Mouse (Mus musculus) megakaryocyte, embryonic 14.5 days (primary cell): ENCODE data around the gene Alyref2. TPM values are rescaled to one million over a fixed set of nuclear protein-coding genes. Genes with fewer than 3 reads are reported as not detected.
A peak's percentile ranks its signal among the peaks of the same experiment; 100 is the strongest.
"Not testable (repeated sequence)": the region's sequence is repeated elsewhere in the genome, so short reads cannot be mapped to it uniquely, and the experiment has no call there.

Experiments
- H3K27me3 ChIP-seq: replicated peaks from 2 replicates; pipeline ENCODE3; 2012; ENCODE audit warnings: inconsistent platforms
- H3K36me3 ChIP-seq: replicated peaks from 2 replicates; pipeline ENCODE3; 2012; ENCODE audit warnings: low read length, inconsistent platforms, mixed read lengths
- H3K4me1 ChIP-seq: 2 replicates; pipeline ENCODE4 v1.6.1; 2012; ENCODE audit warnings: inconsistent platforms
- H3K4me3 ChIP-seq: replicated peaks from 2 replicates; pipeline ENCODE3; 2012; ENCODE audit warnings: moderate library complexity, mild to moderate bottlenecking, inconsistent platforms
- H3K9me3 ChIP-seq: 2 replicates; pipeline ENCODE4 v1.6.1; 2012; ENCODE audit warnings: inconsistent platforms
- FLI1 ChIP-seq: IDR thresholded peaks from 2 replicates; pipeline ENCODE4 v1.6.1; 2012; ENCODE audit warnings: low read length, inconsistent platforms, mixed read lengths
- GATA1 ChIP-seq: IDR thresholded peaks from 3 replicates; pipeline ENCODE4 v1.6.1; 2012; ENCODE audit warnings: mixed read lengths, low read length, inconsistent platforms, borderline replicate concordance
- polyA plus RNA-seq: library from polyadenylated mRNA; stranded (reverse); fragments of >175 nt; gene quantifications from 2 replicates; pipeline ENCODE4 v1.2.3, GENCODE M21; 2012; ENCODE audit warnings: low replicate concordance; ENCODE audit not compliant: insufficient read depth

Alyref2 gene
- polyA plus RNA-seq, 1 experiment: 9.8 TPM

DNA sequence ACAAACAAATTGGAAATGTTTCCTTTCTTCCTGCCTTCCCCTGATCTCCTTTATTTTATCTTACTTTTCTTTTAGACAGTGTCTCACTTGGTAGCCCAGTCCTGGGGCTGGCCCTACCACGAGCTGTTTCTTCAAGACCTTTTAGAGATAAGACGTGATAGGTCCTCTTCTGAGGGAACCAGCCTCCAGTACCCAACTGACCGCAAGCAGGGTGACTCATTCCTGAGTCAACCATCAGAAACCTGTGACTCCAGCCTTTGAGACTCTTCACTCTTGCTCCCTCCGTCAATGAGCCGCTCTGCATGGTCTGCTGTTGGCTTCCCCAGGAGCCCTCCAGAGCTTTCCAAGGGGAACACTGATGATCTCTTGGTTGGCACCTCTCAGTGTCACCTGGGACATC is 32.4 kb upstream of the Alyref2 start:
- Histone ChIP-seq H3K9me3 (no peaks in the 10 kb centered on the region), H3K4me3 (peak overlapping the region; percentile 62)
- TF ChIP-seq FLI1 (no peak), GATA1 (no peak)

GRCm38 (mm10) chr1:171471452-171471851 is 31.8 kb upstream of the Alyref2 start:
- H3K9me3 ChIP-seq: no peaks in the 10 kb centered on the region
- H3K4me1 ChIP-seq: peaks cover 45% of the 10 kb centered on the region
- no peaks in the 10 kb centered on the region for H3K36me3 ChIP-seq
- H3K27me3 ChIP-seq: no peaks in the 10 kb centered on the region
- TF ChIP-seq FLI1: no peak
- TF ChIP-seq GATA1: no peak
- no peak overlapping the region for H3K4me3 ChIP-seq

More for the DNA sequence above, 32.4 kb upstream of the Alyref2 start:
- H3K36me3 ChIP-seq: peaks cover under 1% of the 10 kb centered on the region
- peaks cover 46% of the 10 kb centered on the region for H3K4me1 ChIP-seq
- H3K27me3 ChIP-seq: no peaks in the 10 kb centered on the region

DNA sequence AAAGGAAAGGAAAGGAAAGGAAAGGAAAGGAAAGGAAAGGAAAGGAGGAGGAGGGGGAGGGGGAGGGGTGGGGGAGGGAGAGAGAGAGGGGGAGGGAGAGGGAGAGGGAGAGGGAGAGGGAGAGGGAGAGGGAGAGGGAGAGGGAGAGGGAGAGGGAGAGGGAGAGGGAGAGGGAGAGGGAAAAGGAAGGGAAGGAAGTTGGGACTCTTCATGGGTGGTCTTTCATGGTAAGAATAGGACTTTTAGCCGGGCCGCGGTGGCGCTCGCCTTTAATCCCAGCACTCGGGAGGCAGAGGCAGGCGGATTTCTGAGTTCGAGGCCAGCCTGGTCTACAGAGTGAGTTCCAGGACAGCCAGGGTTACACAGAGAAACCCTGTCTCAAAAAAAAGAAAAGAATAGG is 31.3 kb upstream of the Alyref2 start:
- H3K27me3 ChIP-seq, H3K9me3 ChIP-seq, H3K36me3 ChIP-seq, H3K4me3 ChIP-seq: not testable (repeated sequence)
- H3K4me1 ChIP-seq: peaks cover 45% of the 10 kb centered on the region

DNA sequence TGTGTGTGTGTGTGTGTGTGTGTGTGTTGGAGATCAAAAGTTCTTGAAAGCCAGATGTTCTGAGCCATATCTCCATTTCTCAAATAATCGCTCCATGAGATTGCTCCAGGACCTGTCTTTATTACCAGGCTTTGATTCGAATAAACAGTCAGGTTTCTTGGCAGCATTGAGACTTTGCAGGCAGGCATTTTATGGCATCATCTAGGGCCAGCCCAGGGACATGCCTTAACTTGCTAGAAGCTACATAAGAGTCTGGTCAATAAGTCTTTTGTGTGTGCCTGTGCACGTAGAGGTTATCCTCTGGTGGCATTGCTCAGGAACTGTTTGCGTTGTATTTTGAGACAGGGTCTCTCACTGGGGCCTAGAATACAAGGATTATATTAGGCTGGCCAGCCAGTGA is 29.8 kb upstream of the Alyref2 start:
- no peaks in the 10 kb centered on the region for H3K27me3 ChIP-seq
- H3K9me3 ChIP-seq: no peaks in the 10 kb centered on the region
- H3K4me3 ChIP-seq: no peak overlapping the region
- H3K4me1 ChIP-seq: peaks cover 52% of the 10 kb centered on the region
- no peaks in the 10 kb centered on the region for H3K36me3 ChIP-seq
- TF ChIP-seq FLI1 (no peak), GATA1 (no peak)

- Histone ChIP-seq H3K4me3 (peak overlapping the region; percentile 42), H3K9me3 (no peaks in the 10 kb centered on the region), H3K36me3 (no peaks in the 10 kb centered on the region), H3K4me1 (peaks cover 51% of the 10 kb centered on the region), H3K27me3 (no peaks in the 10 kb centered on the region)
- TF ChIP-seq FLI1 (no peak), GATA1 (no peak)
Observed at GRCm38 (mm10) chr1:171473920-171474640, 29.2 kb upstream of the Alyref2 start.

GRCm38 (mm10) chr1:171477123-171477522 is 26.2 kb upstream of the Alyref2 start:
- Histone ChIP-seq H3K36me3 (no peaks in the 10 kb centered on the region), H3K27me3 (no peaks in the 10 kb centered on the region), H3K9me3 (no peaks in the 10 kb centered on the region), H3K4me1 (peaks cover 26% of the 10 kb centered on the region), H3K4me3 (no peak overlapping the region)
- TF ChIP-seq FLI1 (no peak), GATA1 (no peak)

DNA sequence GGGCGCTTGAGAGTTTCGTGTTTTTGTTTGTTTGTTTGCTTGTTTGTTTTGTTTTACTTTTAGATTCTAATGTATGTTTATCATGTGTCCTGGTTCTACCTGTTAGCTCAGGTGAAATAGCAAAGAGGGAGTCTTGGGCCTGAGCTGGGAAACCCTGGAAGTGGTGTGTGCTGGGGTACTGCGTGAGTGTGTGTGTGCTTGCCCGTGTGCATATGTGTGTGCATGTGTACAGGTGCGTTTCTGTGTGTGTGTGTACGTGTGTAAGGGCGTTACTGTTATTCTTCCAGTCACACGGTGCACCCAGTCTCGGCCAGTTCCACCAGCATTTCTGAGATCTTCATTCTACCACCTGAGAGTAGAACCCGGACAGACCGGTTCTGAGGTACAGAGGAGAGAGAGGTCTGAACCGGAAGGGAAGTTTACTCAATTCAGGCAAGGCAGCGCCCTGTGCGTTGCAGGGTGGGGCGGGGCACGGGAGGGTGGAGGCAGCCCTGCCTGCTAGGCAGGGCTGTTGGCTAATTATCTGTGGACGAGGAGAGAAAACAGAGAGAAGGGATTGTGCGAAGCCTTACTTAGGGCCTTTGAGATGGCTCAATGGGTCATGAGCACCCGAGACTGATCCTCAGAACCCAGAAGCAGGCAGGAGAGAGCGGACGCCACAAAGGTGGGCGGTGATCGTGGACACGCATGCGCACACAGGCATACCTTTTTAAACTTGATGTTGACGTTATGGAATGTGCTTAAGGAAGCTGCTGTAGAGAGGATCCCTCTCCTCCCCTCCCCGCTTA is 25.3 kb upstream of the Alyref2 start:
- Histone ChIP-seq H3K27me3 (no peaks in the 10 kb centered on the region), H3K36me3 (no peaks in the 10 kb centered on the region), H3K4me1 (peaks cover 23% of the 10 kb centered on the region), H3K4me3 (peak overlapping the region; percentile 87), H3K9me3 (no peaks in the 10 kb centered on the region)
- TF ChIP-seq GATA1 (no peak), FLI1 (no peak)

- TF ChIP-seq FLI1: no peak
- TF ChIP-seq GATA1: no peak
- no peak overlapping the region for H3K4me3 ChIP-seq
- H3K9me3 ChIP-seq: no peaks in the 10 kb centered on the region
- no peaks in the 10 kb centered on the region for H3K27me3 ChIP-seq
- H3K4me1 ChIP-seq: peaks cover 17% of the 10 kb centered on the region
- H3K36me3 ChIP-seq: no peaks in the 10 kb centered on the region
Observed at GRCm38 (mm10) chr1:171478968-171479367, 24.3 kb upstream of the Alyref2 start.

DNA sequence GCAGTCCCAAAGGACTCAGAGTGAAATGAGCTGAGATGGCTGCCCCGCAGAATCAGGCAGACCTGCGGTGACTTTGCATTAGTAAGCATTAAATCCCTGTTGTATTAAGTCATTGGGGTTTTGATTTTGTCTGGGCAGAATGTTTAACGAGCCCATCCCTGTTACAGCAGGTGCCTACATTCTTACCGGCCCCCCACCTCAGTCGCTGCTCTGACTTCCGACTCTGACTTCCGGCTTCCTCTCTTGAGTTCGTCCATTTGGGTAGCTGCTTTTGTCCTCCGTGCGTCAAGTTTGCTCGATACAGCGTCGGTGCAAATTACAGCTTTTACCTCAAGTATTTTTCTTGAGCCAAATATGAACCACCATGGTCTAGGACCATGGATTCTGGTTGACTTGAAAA is 9.0 kb upstream of the Alyref2 start:
- no peak for TF ChIP-seq FLI1
- no peak for TF ChIP-seq GATA1
- H3K36me3 ChIP-seq: no peaks in the 10 kb centered on the region

DNA sequence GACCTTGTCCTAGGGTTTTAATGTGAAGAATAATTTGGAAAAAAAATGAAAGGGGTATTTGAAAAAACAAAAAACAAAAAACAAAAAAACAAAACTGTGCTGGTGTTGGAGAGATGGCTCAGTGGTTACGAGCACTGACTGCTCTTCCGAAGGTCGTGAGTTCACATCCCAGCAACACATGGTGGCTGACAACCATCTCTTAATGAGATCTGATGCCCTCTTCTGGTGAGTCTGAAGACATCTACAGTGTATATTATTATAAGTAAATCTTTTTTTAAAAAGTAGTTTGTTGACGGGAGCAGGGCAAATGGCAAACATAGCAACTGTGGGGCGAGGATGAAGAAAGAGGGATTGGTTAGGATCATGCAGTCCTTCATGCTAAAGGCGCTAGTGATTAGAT is 7.9 kb upstream of the Alyref2 start:
- Histone ChIP-seq H3K4me3 (no peak overlapping the region), H3K27me3 (no peaks in the 10 kb centered on the region), H3K36me3 (no peaks in the 10 kb centered on the region), H3K4me1 (peaks cover 22% of the 10 kb centered on the region), H3K9me3 (no peaks in the 10 kb centered on the region)
- no peak for TF ChIP-seq GATA1
- TF ChIP-seq FLI1: no peak

More for the DNA sequence above, 9.0 kb upstream of the Alyref2 start:
- peaks cover 18% of the 10 kb centered on the region; the same call in 1 of the 2 replicates for H3K4me1 ChIP-seq
- H3K27me3 ChIP-seq: no peaks in the 10 kb centered on the region
- no peaks in the 10 kb centered on the region for H3K9me3 ChIP-seq
- H3K4me3 ChIP-seq: no peak overlapping the region
